Comparison of ENCODE assay signal across 12 mouse cellular contexts in the genomic region with DNA sequence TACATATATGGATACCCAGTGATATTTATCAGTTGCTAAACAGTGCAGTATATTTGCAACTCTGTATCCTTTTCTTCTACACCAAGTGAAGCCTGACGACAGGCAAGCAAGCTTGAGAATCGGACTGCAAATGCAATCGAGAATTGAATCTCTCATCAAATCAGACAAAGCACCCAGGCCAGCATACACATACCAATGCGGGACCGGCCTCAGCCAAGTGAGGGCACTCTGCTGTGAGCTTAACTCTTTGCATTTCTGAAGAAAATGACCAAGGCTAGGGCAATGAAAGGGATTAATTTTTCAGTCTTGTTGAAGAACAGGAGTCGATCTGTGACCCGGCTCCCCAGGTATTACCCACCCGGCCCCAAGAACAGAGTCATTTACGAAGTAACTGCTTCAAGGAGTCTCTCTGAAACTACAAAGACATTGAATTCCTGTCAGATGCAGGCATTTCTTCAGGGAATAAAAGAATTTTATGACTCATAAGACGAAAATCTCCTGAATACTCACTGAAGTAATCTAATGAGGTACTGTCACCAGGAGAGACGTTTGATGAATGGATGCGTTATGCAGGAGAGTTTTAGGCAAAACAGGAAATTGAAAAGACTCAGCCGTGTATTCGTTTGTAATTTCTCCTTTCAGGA.
DNase-seq lines count a peak whose midpoint lies in the region; ATAC-seq and TF ChIP-seq lines count a peak whose summit lies in the region.
"Had no signal": no experiment of that assay in that cellular context is flagged by ENCODE, and none has a peak within 500 bp of the region (broad histone marks: within the 10 kb centered on the region; RNA-seq: fewer than 3 reads in every experiment).

No protein-coding gene starts in this region.

- H3K36me3 ChIP-seq in heart, embryonic 14.5 days (ENCODE audit: control insufficient read depth, insufficient read depth, low read length), result peaks cover 29% of the 10 kb centered on the region
- H3K36me3 ChIP-seq in midbrain, embryonic 10.5 days, result no peaks in the 10 kb centered on the region
- no peaks in the 10 kb centered on the region for H3K36me3 ChIP-seq in midbrain, embryonic 11.5 days (ENCODE audit: control insufficient read depth, insufficient read depth, low read length)
- H3K36me3 ChIP-seq in forebrain, embryonic 14.5 days (ENCODE audit: control insufficient read depth, insufficient read depth, low read length), result no peaks in the 10 kb centered on the region
- H3K36me3 ChIP-seq: embryonic facial prominence, embryonic 15.5 days had no signal

- H3K9ac ChIP-seq in heart, embryonic 14.5 days (ENCODE audit: low read length), result no peak overlapping the region
- no peak overlapping the region for H3K9ac ChIP-seq in midbrain, embryonic 11.5 days (ENCODE audit: low read length)
- no peak overlapping the region for H3K9ac ChIP-seq in forebrain, embryonic 14.5 days (ENCODE audit: low read length)
- H3K9ac ChIP-seq: embryonic facial prominence, embryonic 15.5 days had no signal

- 56% methylated on average over 14 of the region's 14 CpGs for WGBS in heart, embryonic 14.5 days
- WGBS in midbrain, embryonic 10.5 days, result 70% methylated on average over 14 of the region's 14 CpGs
- 64% methylated on average over 14 of the region's 14 CpGs for WGBS in midbrain, embryonic 11.5 days
- 5% methylated on average over 14 of the region's 14 CpGs for WGBS in forebrain, embryonic 14.5 days

- no peak for ATAC-seq in heart, embryonic 14.5 days (ENCODE audit: insufficient number of reproducible peaks, insufficient read depth, low FRiP score, low read depth)
- ATAC-seq in midbrain, embryonic 11.5 days (ENCODE audit: low FRiP score), result no peak
- 0 out of 2 replicates have a peak, but pooled peaks have one; percentile 48 for ATAC-seq in forebrain, embryonic 14.5 days

- peaks cover 12 to 24% of the 10 kb centered on the region in 2 experiments for H3K4me1 ChIP-seq in heart, embryonic 14.5 days (ENCODE audit: control insufficient read depth in 2 of 2, insufficient read depth in 2 of 2, low read length in 2 of 2)
- H3K4me1 ChIP-seq in midbrain, embryonic 10.5 days, result peaks cover 21% of the 10 kb centered on the region
- no peaks in the 10 kb centered on the region for H3K4me1 ChIP-seq in midbrain, embryonic 11.5 days (ENCODE audit: control insufficient read depth, insufficient read depth, low read length)
- H3K4me1 ChIP-seq in forebrain, embryonic 14.5 days (ENCODE audit: control insufficient read depth, insufficient read depth, low read length), result peaks cover 12% of the 10 kb centered on the region; the same call in 1 of the 2 replicates

- H3K27ac ChIP-seq in heart, embryonic 14.5 days (replicated peaks in 1 of 2; ENCODE audit: control insufficient read depth in 1 of 2, insufficient read depth in 1 of 2, low read depth in 2 of 2, low read length in 2 of 2), result peak overlapping the region; percentile 46 to 66; a peak in 2 of 4 replicates
- H3K27ac ChIP-seq in midbrain, embryonic 10.5 days (replicated peaks), result 0 out of 2 replicates have a peak overlapping the region, but pooled peaks have one; percentile 23
- no peak overlapping the region for H3K27ac ChIP-seq in midbrain, embryonic 11.5 days (ENCODE audit: low read depth, low read length)
- H3K27ac ChIP-seq in forebrain, embryonic 14.5 days (ENCODE audit: low read depth, low read length), result no peak overlapping the region; the same call in 1 of the 2 replicates
- H3K27ac ChIP-seq in left cerebral cortex, adult 2 months, result no peak overlapping the region
- H3K27ac ChIP-seq: embryonic facial prominence, embryonic 15.5 days had no signal

- intact Hi-C loops in heart, postnatal 14 days (cut with DNase I), result no loop called here
- intact Hi-C loops in gastrocnemius, postnatal 36 days (cut with DNase I), result no loop called here
- intact Hi-C loops in left cerebral cortex, adult 2 months (cut with DNase I), result no loop called here

- H3K9me3 ChIP-seq in heart, embryonic 14.5 days (ENCODE audit: control insufficient read depth, low read length), result no peaks in the 10 kb centered on the region
- H3K9me3 ChIP-seq in midbrain, embryonic 10.5 days (replicated peaks), result no peaks in the 10 kb centered on the region
- no peaks in the 10 kb centered on the region for H3K9me3 ChIP-seq in midbrain, embryonic 11.5 days (ENCODE audit: control insufficient read depth, low read length)
- no peaks in the 10 kb centered on the region for H3K9me3 ChIP-seq in forebrain, embryonic 14.5 days (replicated peaks; ENCODE audit: control insufficient read depth, low read length)
- H3K9me3 ChIP-seq: embryonic facial prominence, embryonic 15.5 days had no signal

- no peak for DNase-seq in heart, postnatal 14 days
- DNase-seq in midbrain, embryonic 10.5 days (ENCODE audit: low spot score), result no peak
- DNase-seq in midbrain, embryonic 11.5 days (ENCODE audit: low spot score, missing footprints), result no peak
- peak; percentile 45 for DNase-seq in forebrain, embryonic 14.5 days (ENCODE audit: low spot score)
- DNase-seq in adrenal gland, postnatal 10 days, result no peak
- DNase-seq in gastrocnemius, postnatal 36 days, result no peak
- DNase-seq in left cerebral cortex, adult 2 months (ENCODE audit: extremely low spot score in 1 of 2, low spot score in 2 of 2), result no peak
- DNase-seq: kidney, postnatal 4 days; lung, postnatal 36 days had no signal

- peak overlapping the region; percentile 13; the same call in 1 of the 2 replicates for H3K4me2 ChIP-seq in heart, embryonic 14.5 days (ENCODE audit: low read length)
- H3K4me2 ChIP-seq in midbrain, embryonic 11.5 days, result no peak overlapping the region
- peak overlapping the region; percentile 15; the same call in 1 of the 2 replicates for H3K4me2 ChIP-seq in forebrain, embryonic 14.5 days (ENCODE audit: low read length)
- H3K4me2 ChIP-seq: embryonic facial prominence, embryonic 15.5 days had no signal

- TF ChIP-seq CTCF in left cerebral cortex, adult 2 months (IDR thresholded peaks at IDR 0.05), result no peak

- H3K27me3 ChIP-seq in heart, embryonic 14.5 days (ENCODE audit: control insufficient read depth, insufficient read depth, low read length), result no peaks in the 10 kb centered on the region
- no peaks in the 10 kb centered on the region for H3K27me3 ChIP-seq in midbrain, embryonic 10.5 days (ENCODE audit: low read depth, poor library complexity, severe bottlenecking)
- no peaks in the 10 kb centered on the region for H3K27me3 ChIP-seq in midbrain, embryonic 11.5 days (ENCODE audit: control insufficient read depth, insufficient read depth, low read length)
- no peaks in the 10 kb centered on the region for H3K27me3 ChIP-seq in forebrain, embryonic 14.5 days (replicated peaks; ENCODE audit: control insufficient read depth, insufficient read depth, low read length)
- H3K27me3 ChIP-seq: CH12.LX; embryonic facial prominence, embryonic 15.5 days had no signal

- no peak overlapping the region for H3K4me3 ChIP-seq in heart, embryonic 14.5 days (ENCODE audit: control insufficient read depth in 1 of 2, insufficient read depth in 1 of 2, low read depth in 1 of 2, low read length in 2 of 2)
- H3K4me3 ChIP-seq in midbrain, embryonic 10.5 days, result no peak overlapping the region
- no peak overlapping the region for H3K4me3 ChIP-seq in midbrain, embryonic 11.5 days (ENCODE audit: low read depth, low read length)
- H3K4me3 ChIP-seq in forebrain, embryonic 14.5 days (ENCODE audit: low read depth, low read length), result no peak overlapping the region
- no peak overlapping the region for H3K4me3 ChIP-seq in left cerebral cortex, adult 2 months
- H3K4me3 ChIP-seq: embryonic facial prominence, embryonic 15.5 days had no signal

Comparison
In these comparisons a context has a peak if more than half of its experiments do, and no peak if none do; other contexts are left out.
1. H3K27ac ChIP-seq: peak in heart, embryonic 14.5 days (2 of 2) and midbrain, embryonic 10.5 days (single experiment); none in midbrain, embryonic 11.5 days (single experiment), forebrain, embryonic 14.5 days (single experiment) and left cerebral cortex, adult 2 months (single experiment).